Mouse (Mus musculus): ENCODE data around the gene Grb10.

Gene Grb10

DNA sequence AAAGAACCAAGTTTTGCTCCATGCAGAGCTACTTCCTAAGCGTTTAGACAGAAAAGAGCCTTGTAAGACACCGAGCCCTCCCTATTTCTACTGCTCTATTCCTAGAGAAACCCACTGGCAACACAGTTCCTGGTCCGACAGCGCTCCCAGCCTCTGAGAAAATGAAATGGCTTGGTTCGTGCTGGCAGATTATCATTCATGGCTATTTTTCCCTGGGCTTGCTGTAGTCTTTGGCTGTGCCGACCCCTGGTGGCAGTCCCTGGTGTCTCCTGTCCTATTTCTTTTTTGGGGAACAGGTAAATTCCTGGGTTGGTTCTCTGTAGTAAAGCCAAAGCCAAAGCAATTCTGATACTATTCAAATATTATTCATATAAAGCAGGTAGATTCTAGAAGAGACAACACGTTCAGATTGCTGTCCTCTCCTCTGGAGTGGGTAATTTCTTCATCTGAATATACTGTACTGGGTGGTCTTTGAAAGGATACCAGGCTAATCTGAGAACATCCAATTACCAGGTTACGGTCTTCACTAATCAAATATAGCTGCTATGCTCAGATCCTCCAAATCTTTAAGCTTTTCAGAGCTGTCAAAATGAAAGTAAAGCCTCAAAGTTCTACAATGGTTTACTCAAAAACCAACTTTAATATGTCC lies 65.0 kb downstream of the Grb10 start:
- in situ Hi-C loops (cut with MboI, MseI) = loop anchor here (5.0 kb wide), 2 partner anchors 161 to 526 kb away; no protein-coding TSS in a partner anchor

DNA sequence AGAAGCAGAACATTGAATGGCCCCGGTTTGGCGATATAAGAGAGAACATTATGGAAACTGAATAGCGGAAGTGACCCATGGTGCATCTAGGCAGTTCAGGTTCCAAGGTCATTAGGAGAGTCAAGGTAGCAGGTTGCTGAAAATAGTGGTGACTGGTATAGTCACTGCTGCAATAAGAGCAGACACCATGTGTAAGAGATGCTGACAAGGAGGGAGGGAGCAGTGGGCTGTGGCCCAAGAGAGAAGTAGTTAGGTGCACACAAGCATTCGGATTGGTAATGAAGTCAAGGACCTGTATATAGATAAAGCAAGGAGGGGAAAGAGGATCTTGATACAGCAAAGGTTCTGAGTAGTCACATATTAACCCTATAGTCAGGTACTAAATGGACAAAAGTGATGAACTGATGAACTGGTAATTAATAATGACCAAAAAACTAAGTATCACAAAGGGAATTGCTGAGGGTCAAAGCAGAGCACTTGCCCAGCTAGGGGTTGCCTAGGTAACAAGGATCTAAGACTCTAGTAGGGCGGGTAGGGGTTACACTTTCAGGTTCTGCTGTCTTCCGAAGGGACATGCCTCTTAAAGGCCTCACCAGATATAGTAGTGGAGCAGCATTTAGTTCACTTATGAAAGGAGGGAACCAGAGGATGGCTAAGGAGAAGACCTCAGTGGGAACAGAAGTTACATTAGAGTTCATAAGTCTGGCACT lies 65.9 kb downstream of the Grb10 start:
- in situ Hi-C loops (cut with MboI, MseI) = loop anchor here (5.0 kb wide), 2 partner anchors 160 to 525 kb away; no protein-coding TSS in a partner anchor

- in situ Hi-C loops (cut with MboI, MseI) = loop anchor here (5.0 kb wide), 2 partner anchors 158 to 523 kb away; no protein-coding TSS in a partner anchor
Observed at GRCm38 (mm10) chr11:11970246-11970645, 68.2 kb downstream of the Grb10 start.

- in situ Hi-C loops (cut with MboI, MseI) = no loop called here
Observed at GRCm38 (mm10) chr11:11968830-11969229, 69.7 kb downstream of the Grb10 start.

DNA sequence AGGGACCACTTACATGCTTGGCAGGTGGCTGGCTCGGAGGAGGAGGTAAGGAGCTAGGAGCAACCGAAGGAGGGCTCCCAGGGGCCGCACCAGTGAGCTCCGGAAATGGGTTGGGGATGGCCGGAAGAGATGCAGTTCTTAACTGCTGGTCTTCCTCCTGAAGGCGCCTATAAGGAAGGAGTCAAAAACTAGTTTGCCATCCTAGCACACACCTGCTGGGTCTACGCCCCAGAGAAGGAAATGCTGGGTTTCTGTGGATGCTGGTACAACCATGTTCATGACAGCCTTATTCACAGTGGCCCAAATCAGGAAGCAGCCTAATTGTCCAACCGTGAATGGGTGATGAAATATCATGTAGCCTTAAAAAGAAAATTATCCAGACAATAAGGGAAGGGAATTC lies 71.0 kb downstream of the Grb10 start:
- in situ Hi-C loops (cut with MboI, MseI) = no loop called here

DNA sequence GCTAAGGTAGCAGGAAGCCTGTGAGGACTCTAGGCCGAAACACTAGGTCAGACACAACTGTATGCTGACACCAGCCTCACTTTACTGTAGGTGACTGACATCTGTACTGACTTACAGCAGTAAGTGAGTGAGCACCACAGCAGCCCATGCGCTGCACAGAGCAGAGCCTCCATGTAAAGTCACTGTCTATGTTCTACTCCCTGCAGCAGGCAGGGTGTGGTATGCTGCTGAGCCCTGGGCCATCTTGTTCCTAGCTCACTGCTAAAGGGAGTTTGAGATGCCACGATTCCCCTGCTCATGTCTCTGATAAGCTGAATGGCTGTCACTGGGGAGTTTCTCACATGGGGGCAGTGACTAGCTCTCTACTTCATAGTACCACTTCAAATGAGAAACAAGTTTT lies 72.3 kb downstream of the Grb10 start:
- in situ Hi-C loops (cut with MboI, MseI) = no loop called here

GRCm38 (mm10) chr11:11965501-11966125 lies 72.9 kb downstream of the Grb10 start:
- in situ Hi-C loops (cut with MboI, MseI) = no loop called here

DNA sequence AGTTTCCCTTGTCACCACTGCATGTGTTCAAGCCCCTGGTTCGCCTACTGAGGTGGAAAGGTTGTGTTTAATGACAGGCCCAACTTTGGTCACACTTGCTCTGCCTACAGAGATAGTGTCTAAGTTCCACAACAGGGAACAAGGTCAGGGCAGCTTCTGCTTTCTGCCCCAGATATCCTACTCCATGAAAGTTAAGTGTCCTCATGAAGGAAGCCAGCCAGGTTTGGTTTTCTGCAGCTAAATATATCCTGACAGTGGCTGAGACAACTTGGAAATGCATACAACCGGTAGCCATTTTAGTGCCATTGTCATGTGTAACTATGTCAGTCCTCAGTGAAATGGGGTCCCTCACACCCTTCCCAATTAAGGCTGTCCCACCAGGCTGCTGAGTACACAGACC lies 73.8 kb downstream of the Grb10 start:
- in situ Hi-C loops (cut with MboI, MseI) = loop anchor here in 1 of 2 experiments (5.0 kb wide), 1 partner anchor 52 kb away; no protein-coding TSS in a partner anchor

DNA sequence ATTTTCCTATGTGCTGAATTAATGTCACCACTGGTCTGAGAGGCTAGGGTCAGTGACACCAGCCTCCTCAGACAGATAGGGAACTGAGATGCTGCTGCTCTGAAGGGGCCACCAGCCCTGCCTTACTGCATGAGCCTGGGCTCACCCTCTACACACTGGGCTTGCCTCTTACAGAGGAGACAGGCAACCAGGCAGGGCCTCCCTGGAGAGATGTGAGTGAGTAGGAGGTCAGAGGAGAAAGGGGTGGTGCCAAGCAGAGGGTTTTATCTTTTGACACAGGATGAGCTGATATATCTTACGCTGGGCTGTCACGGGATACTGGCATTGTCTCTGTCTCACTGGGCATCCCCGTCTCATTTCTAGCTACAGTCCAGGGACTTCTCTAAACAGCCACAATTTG lies 74.9 kb downstream of the Grb10 start:
- in situ Hi-C loops (cut with MboI, MseI) = loop anchor here in 1 of 2 experiments (5.0 kb wide), 1 partner anchor 51 kb away; no protein-coding TSS in a partner anchor

DNA sequence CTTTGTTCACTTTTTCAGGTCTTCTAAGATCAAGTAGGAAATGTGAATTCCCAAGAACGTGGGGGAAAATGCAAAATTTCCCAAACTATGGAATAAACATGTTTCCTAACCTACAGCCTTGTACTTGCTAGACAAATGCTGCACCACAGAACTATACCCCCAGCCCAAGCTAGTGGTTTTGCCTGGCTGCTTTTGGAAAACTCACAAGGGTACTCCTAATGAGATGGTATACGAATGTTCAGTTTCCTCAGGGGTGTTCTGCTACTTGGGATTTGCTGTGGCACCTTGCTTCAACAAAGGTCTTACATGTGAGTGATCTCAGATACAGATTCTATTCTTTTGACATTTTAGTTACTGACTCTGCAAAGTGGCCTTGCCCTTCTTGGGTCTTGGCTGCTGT lies 75.4 kb downstream of the Grb10 start:
- in situ Hi-C loops (cut with MboI, MseI) = loop anchor here in 1 of 2 experiments (5.0 kb wide), 1 partner anchor 51 kb away; no protein-coding TSS in a partner anchor

- in situ Hi-C loops (cut with MboI, MseI) = loop anchor here in 1 of 2 experiments (5.0 kb wide), 1 partner anchor 50 kb away; no protein-coding TSS in a partner anchor
Observed at GRCm38 (mm10) chr11:11962629-11962954, 75.9 kb downstream of the Grb10 start.

DNA sequence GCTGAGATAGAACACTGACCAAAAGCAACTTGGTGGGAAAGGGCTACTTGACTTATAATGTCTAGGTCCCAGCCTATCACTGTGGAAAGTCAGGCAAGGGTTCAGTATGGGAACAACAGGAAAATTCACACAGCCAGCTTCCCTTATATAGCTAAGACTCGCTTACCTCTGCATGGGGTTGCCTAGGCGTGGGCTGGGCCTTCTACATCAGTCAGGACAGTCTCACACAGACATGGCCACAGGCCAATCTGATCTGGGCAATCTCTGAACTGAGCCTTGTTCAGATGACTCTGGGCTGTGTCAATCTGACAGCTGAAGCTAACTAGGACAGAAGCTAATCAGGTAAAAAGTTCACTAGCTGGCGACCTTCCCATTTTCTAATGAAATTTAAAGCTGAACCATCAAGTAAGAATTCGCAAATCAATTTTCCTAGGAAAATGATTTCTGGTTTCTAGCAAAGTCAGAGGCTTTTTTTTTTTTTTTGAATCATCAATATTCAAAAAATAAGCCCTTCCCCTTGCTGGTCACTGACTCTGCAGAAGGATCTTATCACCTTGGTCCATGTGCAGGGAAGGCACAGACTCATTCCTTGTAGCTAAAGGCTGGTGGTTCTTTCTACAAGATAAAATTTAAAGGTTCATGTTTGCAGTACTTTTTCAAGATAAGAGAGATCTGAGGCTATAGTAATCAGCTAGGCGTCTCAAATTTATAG lies 76.4 kb downstream of the Grb10 start:
- in situ Hi-C loops (cut with MboI, MseI) = loop anchor here in 1 of 2 experiments (5.0 kb wide), 1 partner anchor 50 kb away; no protein-coding TSS in a partner anchor

GRCm38 (mm10) chr11:11960858-11961257 lies 77.6 kb downstream of the Grb10 start:
- in situ Hi-C loops (cut with MboI, MseI) = loop anchor here in 1 of 2 experiments (5.0 kb wide), 1 partner anchor 49 kb away; no protein-coding TSS in a partner anchor

DNA sequence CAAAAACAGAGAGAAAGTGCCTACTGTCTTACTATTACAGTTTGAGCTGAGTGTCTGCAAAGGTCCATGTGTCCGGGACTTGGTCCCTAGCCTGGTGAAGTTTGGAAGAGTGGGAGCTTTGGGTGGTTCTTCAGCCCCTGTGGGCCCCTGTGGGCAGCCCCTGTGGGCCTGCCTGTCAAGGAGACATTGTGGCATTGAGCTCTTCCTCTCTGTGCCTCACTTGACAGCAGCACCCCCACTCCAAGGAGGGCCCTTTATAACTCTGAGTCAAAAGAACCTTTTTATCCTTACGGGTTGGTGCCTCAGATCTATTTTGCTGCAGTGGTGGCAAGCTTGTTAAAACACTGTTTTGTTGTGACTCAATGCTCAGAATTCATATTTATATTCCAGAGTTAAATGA lies 78.3 kb downstream of the Grb10 start:
- in situ Hi-C loops (cut with MboI, MseI) = loop anchor here in 1 of 2 experiments (5.0 kb wide), 1 partner anchor 48 kb away; no protein-coding TSS in a partner anchor

- in situ Hi-C loops (cut with MboI, MseI) = no loop called here
Observed at GRCm38 (mm10) chr11:11958479-11958878, 80.0 kb downstream of the Grb10 start.

- in situ Hi-C loops (cut with MboI, MseI) = no loop called here
Observed at GRCm38 (mm10) chr11:11958061-11958361, 80.5 kb downstream of the Grb10 start.

DNA sequence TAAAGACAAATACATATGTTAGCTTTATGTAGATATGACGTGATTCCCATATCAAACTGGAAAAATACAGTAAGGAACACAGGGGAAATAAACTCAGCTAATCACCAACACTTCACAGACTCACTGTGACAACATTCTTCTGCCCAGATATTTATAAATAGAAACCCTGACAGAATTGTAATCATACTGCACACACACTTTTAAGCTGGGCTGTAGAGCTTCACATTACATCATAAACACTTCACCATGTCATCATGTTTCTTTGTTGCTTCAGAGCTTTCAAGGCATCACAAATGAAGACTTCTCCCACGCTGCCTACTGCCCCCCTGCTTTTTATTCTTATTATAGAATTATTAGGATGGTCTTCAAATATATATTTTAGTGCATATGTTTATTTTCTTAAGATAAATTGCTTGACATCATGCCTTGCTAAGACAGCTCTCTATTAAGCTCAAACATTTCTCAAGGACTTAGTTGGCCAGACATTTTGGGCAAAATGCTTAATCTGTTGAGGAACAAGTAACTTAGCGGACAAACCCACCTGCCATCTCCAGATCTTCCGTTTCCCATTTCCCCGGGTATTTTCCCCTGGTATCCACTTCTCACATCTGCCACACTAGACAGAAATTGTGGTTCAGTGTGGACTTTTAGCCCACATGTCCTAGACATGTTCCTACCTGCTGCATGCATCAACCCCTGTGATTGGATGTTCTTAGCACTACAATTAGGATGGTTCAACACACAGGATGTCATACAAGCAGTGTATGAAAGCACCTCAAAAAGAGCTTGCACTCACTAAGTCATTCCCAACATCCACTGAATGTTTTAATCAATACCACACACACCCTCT lies 81.0 kb downstream of the Grb10 start:
- in situ Hi-C loops (cut with MboI, MseI) = no loop called here

DNA sequence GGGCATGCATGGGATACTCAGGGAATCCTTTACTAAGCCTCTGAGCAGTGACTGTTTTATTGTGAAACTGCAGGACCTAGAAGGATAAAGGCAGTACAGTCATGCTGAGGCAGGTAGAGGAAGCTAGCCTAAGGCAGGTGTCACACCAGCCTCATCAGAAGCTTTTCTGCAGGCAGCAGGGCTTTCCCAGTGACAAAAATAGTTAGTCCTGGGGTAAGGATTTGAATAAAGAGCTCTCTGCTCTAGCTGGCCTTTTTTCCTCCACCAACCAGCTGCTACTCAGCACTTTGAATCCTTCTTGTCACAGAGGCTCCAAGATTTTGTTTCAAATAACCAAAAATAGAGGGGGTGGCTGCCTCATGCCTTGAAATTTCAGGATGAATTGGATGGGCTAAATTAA lies 82.7 kb downstream of the Grb10 start:
- in situ Hi-C loops (cut with MboI, MseI) = no loop called here

DNA sequence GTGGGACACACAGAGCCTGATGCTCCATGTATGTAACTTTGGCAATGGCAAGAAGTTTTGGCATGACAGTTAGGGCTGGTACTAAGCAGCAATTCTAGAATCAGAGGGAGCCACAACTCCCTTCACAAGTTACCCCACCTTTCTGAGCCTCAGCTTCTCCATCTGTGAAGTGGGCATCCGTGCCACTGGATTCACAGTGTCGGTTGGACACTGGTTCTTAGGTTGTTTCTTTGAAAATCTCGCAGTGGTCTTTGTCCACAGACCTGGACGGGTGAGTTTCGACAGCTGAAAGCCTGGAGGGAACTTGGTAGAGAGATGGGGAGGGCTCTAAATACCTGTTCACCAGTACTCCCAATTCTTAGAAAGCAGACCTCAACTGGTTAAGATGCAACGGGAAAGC lies 83.9 kb downstream of the Grb10 start:
- in situ Hi-C loops (cut with MboI, MseI) = no loop called here

DNA sequence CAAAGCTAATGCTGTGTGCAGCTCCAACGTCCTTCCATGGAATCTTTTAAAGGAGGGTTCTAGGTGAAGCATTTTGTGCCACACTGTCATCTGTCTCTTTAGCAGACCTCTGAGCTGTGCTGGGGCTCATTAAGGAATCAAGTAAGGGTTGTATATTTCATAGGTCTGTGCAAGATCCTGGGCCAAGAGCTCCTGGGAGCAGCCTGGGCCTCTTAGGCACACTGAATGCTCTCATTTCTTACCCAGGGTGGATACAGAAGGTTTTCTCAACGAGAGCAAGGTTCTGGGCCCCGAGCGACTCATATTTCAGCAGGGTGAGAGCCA lies 84.4 kb downstream of the Grb10 start:
- in situ Hi-C loops (cut with MboI, MseI) = no loop called here
